Mouse (Mus musculus) urinary bladder, postnatal 14 days (tissue): ENCODE data around the gene Fam118a.
A peak's percentile ranks its signal among the peaks of the same experiment; 100 is the strongest.
"Not testable (repeated sequence)": the region's sequence is repeated elsewhere in the genome, so short reads cannot be mapped to it uniquely, and the experiment has no call there.

Experiments used
- DNase-seq: peaks from one replicate; pipeline ENCODE4 v3.0.0; 2021; ENCODE audit warnings: low spot score

Fam118a gene

DNA sequence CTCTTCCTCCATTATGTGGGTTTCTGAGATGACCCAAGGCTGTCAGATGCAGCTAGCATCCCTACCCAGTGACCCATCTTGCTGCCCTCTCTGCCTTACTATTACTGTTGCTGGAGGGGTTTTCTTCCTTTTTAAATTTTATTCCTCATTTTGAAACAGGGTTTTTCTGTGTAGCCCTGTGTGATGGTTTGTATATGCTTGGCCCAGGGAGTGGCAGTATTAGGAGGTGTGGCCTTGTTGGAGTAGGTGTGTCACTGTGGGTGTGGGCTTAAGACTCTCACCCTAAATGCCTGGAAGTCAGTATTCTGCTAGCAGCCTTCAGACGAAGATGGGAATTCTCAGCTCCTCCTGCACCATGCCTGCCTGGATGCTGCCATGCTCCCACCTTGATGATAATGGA lies at the start of gene Fam118a:
Gene Fam118a, plus strand, starts transcription at position 301 of the 400 bp plus-strand sequence.
- DNase-seq, result not testable (repeated sequence)

DNA sequence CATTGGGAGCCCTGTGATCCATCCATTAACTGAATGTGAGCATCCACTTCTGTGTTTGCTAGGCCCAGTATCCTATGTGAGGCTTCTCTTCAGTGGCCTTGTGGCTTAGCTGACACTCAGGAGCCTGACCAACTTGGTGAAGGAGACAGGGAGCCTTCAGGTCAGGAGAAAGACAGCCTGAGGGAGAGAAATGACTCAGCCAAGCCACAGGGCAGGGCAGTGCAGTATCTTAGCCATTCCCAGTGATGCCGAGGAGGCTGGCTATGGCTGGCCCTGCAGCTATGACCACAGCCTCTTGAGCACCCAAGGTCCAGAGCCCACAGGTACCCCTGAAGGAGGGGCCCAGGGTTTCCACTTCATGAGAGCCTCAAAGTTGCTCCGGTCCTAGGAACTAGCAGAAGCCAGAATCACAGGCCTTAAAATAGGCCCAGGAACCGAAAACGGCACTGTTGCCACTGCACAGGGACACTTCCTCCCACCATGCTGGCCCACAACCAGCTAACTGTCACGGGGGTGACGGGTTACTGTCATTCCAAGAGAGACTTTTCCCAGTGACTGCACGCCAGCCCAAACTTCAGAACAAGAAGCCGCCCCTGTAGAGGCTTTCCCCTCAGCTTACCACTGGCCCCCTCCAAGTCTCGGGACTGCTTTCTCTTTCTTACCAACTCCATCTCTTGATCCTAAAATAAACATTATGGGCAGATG lies 47.0 kb upstream of the Fam118a start:
- no peak for DNase-seq

DNA sequence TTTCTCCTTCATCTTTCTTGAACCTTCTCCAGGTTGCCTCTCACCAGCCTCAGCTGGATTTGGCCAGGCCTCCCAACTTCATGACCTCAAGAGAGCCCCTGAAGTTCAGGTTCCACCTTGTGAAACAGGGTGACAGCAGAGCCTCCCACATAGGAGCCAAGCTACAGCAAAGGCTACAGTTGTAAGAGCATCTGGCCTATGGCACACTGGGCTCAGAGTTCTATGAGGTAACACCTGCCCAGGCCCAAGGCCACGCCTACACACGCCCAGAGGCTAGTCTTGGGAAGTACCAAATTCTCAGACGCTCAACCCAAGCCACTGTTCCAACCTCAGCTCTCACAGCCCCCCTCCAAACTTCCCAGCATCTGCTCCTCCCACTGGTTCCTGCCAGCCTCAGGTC lies 45.9 kb upstream of the Fam118a start:
- DNase-seq, result peak; percentile 41

DNA sequence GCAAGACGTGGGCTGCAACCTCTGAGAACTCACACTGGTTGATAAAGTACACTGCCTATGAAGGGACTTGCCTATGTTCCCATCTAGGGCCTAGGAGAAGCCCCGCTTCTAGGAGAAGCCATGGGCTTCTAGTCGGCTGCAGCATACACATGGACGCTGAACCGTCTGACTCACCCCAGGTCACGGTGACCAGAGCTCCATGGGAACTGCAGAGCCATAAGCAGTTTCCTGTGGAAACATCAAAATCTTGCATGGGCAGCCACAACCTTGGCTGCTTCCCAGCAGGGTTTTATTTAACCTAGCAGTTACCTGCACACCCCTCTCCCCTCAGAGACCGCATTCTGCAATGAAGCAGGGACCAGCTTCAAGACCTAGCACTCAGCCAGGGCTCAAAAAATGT lies 45.0 kb upstream of the Fam118a start:
- no peak for DNase-seq

DNA sequence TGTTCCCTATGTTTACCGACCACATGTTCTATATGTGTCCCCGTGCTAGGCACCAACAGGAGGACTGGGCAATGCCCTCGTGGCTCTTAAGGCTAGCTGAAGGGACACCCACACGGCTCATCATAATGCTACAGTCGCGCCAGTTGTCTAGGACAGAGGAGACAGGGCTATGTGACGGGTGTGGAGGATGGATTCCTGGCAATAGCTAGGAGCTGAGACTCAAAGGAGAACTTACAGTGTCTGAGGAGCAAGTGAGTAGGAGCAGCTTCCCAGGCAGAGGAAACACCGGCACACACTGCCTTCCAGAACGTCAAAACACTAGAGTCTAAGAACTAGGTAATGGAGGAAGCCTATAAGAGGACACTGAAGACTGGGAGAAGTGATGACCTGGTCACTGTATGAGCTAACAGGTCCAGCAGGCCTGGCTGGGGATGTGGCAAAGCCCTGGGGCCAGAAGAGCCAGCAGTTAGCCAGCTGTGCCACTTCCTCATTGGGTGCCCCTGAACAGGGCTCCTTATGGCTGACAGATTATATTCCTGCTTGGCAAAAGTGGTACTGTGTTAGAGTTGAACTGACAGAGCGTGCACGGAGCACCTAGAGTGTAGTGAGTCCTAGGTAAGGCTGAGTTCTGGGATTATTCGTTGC lies 43.1 kb upstream of the Fam118a start:
- DNase-seq, result no peak

DNA sequence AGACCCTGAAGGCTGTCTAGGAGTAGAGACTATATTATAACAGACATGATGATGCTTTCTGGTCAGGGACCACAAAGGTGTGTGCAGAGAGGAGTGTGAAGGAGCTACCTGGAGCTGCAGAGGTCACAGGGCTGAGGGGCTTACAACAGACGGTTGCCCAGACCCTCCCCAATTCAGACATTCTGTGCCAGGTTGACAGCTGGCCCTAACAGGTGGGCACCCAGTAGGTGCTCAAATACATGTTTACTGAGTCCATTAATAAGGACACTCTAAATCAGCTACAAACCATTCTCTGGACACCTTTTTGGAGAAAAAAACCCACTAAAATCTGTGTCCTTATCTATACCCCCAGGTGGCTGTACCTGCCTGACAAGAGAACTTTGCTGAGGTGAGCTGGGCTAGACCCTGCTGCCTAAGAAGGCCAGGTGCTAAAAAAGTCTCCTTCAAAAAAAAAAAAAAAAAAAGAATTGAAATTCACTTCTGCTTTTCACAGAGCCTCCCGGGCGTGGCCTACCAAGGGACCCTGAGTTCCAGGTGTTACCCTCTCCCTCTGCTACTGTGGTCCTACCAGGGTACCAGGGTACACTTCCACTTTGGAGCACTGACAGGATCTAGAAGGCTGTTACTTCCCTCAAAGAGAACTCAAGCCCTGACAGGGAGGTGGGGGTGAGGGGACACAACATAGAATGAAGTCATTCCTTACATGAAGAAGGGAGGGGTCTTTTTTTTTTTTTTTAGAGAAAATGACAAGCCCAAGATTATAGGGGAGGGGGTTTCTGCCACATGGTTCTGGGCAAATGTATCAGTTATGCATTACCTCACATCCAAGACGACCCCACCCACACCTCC lies 42.4 kb upstream of the Fam118a start:
- DNase-seq, result no peak

DNA sequence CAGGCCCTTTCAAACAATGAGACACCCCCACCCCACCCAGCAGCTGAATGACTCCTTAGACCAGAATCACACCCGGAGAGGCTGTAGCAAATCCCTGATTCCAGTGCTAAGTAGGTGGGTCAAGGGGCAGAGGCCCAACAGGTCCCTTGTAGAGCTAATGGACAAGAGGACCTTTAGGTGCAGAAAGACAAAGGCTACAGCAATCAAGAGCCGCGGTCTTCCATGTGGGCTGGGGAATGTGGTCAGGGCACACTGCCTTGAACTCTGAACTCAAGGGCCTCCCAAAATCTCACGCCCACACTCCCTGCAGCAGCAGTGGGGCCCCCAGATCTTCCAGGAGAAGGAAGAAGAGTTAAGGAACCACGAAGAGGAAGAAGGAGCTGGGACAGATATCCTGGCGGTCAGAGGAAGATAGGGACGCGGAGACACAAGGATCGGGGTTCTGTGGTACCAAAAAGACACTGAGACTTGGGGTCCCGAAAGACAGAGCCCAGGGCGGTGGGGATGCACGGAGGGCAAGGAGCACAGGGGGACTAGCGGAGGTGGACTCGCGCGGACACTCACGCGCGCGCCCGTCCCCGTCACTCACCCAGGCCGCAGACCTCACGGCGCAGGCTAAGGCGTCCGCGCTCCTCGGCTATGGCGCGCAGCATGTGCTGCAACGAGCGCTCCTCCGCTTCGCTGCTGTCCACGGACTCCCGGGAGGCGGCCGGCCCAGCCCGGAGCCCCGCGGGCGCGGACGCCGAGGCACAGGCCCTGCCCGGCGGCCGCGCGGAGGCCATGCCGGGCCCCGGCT lies 41.5 kb upstream of the Fam118a start:
- DNase-seq, result peak; percentile 44

DNA sequence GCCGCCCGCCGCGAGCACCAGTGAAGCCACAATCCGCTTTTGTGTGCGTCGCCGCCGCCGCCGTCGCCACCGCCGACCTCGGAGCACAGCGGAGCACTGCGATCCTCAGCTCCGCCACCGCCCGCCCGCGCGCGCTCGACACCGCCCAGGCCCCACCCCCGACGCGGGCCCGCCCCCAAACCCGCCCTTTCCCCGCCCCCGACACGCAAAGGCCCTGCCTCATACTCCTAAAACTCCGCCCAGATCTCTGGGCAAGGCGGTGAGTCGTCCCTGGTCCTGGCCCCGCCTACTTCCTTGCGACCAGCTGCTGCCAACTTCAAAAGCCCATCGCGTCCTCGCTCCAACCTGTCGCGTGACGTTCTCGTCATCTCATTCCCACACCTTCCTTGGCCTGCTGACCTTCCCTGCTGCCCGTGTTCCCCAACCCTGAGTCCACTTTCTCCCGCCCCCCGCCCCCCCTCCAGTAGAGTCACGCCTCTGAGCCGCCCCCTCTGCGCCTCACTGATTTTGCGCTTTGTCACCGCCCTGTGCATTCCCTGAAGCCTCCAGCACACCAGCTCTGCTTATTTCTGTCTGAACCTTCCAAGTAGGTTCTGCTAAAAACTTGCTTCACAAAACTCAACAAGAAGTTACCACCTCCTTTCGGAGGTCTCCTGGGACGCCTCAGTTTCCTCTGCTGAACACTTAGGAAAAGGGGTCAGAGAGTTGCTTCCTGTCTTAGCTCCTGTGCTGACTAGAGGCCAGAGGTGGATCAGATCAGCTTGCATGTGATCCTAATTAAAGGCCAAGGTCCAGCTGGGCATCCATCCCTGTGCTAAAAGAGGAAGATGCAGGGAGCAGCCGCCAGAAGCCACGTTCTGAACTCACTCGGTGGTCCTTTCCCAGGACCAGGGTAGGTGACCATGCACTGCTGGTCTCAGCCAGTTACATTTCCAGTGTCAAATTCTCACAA lies 40.6 kb upstream of the Fam118a start, which contains the start of gene 5031439G07Rik:
Gene 5031439G07Rik, minus strand, starts transcription at position 678 of the 952 bp plus-strand sequence.
- DNase-seq, result peak; percentile 93

DNA sequence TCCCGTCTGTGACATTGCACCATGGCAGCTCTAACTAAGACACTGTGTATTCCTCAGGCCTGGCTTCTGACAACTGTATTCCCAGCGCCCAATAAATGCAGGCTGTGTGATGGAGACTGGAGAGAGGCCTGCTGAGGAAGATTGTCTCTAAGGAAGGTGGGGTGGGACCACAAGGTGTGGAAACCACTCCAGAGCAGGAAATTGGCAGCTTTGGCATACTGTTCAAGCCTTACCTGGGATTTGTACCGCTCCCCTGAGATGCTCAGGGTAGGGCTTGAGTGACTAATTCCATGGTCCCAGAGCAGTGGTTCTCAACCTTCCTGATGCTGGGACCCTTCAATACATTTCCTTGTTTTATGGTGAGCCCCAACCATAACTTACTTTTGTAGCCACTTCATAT lies 39.6 kb upstream of the Fam118a start:
- no peak for DNase-seq

DNA sequence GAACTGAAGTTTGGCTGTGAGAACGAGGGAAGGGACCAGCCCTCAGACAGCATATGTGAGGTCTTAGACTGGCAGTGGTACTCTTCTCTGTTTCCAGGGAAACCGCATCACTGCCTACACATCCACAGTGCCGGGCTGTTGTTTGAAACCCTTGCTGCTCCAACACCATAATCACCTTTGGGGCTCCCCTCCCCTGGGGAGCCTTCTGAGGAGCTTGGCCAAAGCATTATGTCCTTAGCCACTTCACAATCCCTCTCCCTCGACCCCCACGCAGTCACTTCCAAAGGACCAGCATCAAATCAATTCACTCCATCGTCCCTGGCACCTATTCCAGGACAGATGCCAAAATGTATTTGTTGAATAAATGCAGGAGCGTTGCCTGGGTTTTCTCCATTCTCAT lies 39.0 kb upstream of the Fam118a start:
- DNase-seq, result no peak

DNA sequence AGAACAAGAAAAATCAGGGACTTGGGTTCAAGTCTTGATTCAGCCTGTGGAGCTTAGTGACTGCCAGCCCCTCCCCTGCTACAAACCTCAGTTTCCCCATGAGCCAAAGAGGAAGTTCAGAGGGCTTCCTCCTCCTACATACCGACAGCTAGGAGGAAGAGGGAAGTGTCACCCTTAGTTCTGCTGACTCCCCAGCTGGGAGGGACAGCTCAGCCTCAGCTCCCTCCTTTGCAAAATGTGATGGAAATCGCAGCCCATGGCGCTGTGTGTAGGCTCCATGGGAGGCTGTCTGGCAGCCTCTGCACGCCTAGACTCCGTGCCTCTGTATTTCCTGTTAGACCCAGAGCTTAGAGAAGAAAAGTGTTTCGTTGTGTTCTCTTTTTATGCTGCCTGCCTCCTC lies 34.2 kb upstream of the Fam118a start:
- DNase-seq, result no peak

DNA sequence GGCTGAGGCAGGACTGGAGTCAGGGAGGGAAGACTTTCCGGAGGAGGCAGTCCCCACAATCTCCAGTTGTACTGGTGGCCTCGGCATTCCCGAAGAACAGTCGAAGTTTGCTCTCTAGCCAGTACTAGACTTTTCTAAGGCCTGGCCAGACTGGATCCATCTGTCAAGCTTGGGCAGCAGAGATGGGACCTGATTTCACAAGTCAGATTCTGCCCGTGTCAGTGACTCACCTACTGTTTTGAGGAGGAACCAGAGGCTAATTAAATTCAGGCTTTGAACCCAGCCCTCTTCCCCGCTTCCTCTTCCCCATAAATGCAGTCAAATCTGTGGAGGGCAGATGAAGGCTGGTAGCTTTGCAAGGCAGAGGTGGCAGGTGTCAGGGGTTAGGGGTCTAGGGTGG lies 33.7 kb upstream of the Fam118a start:
- peak; percentile 59 for DNase-seq

DNA sequence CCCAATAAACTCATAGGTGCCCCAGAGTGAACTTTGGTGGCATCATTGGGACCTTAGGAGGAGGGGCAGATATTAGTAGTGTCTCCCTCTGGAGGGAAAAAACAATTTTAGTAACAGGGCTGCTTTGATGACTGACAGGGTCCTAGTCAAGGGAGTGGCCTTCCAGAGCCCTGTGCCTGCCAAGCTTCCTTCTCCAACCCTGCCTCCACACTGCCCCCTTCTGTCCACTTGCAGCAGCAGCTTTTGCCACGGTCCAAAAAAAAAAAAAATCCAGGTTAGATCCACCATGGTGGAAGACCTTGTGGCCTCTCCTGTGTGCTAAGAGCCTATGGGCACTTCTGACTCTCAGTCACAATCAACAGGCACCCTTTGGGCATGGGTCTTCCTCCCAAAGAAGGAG lies 32.8 kb upstream of the Fam118a start:
- DNase-seq, result peak; percentile 78

DNA sequence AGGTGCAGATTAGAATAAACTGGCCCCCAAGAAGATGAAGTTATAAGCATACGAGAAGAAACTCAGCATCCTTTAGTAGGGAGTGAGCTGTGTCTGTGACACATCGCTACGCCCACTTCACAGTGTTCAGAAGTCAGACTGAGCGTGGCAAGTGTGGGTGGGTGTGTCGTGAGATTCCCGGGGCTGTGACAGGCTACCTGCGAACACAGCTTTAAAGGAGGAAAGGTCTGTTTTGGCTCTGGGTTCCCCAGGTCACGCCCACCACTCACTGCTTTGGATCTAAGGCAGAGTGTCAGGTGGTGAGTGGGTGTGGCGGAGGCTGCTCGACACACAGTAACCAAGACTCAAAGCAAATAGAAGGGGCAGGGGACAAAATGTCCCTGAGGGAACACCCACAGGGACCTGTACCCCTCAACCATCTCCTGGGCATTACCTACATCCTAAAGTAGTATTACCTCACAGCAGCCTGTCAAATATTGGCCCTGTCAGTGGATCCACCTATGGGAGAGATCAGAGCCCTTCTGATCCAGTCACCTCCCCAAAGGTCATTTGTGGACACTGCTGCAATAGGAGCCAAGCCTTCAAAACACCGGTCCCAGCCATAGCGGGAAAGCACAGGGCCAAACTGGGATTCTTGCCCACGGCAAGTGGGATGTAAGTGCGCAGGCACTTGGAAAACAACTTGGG lies 30.8 kb upstream of the Fam118a start:
- DNase-seq, result no peak

DNA sequence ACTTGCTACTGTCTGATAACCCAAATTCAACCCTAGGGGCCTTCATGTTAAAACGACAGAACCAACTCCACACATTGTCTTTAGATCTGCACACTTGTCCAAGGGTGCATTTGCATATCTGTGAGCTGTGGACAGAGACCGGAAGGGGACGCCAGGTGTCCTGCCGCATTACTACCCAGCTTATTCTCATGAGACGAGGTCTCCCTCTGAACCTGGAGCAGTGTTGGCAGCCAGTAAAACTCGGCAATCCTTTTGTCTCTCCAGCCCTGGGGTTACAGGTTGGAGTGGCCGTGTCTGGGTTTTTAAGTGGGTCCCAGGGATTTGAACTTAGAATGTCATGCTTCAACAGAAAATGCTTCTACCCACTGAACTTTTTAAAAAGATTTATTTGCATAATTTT lies 28.8 kb upstream of the Fam118a start:
- DNase-seq, result no peak

DNA sequence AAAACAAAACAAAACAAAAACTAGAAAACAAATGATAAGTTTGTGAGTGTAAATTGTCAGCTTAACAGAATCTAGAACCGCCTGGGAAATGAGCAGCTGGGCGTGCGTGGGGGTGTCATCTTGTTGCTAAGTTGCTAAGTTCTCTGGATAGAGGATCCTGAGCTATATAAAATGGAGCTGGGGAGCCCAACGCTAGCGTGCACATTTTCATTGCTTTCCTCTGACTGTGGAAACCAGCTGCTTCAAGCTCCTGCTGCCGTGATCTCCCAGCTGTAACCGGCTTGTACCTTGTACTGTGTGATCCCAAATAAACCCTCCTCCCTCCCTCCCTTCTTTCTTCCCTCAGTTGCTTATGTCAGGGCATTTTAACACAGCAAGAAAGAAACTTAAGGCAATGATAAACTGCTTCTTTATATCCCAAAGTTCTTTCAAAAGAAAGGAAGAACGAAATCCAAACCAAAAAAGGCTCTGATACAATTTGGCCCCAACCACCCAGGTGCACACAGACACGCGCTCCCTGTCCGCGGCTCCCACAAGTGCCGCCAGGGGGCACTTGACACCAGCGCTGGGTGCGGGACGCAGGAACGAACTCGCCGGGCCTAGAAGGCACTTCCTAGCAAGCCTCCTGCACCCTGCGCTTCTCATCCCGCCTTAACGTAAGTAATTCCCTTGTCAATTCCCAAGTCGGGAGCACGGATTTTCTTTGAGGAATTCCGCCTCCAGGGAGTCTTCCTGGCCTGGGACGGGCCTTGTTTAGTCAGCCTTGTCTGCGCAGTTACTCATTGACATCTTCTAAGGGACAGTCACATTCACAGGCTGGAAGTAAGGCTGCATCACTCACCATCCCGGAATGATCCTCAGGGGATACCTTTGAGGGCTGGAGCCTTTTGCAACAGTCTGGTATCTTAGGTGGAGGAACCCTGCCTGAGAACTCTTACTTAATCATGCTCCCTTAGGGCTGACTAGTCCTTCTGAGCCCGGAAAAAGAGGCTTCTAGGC lies 27.5 kb upstream of the Fam118a start:
- peak; percentile 87 for DNase-seq

DNA sequence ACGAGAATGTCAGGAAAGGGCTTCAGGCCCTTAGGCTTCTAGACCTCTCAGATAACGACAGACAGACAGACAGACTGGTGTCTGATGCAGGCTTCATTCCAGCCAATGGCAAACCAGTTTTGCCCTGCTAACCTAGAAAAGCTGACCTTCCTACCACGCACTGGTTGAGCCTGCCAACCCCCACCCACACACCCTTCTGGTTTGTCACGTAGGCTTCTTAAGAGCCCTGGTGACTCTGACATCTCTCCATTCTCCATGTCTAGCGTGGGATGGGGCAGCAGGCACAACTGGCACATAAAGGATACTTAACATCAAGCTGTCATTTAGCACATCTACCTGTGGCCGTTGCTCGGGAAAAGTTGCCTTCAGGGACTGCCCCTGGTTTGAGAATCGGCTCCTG lies 19.1 kb upstream of the Fam118a start:
- DNase-seq, result no peak

DNA sequence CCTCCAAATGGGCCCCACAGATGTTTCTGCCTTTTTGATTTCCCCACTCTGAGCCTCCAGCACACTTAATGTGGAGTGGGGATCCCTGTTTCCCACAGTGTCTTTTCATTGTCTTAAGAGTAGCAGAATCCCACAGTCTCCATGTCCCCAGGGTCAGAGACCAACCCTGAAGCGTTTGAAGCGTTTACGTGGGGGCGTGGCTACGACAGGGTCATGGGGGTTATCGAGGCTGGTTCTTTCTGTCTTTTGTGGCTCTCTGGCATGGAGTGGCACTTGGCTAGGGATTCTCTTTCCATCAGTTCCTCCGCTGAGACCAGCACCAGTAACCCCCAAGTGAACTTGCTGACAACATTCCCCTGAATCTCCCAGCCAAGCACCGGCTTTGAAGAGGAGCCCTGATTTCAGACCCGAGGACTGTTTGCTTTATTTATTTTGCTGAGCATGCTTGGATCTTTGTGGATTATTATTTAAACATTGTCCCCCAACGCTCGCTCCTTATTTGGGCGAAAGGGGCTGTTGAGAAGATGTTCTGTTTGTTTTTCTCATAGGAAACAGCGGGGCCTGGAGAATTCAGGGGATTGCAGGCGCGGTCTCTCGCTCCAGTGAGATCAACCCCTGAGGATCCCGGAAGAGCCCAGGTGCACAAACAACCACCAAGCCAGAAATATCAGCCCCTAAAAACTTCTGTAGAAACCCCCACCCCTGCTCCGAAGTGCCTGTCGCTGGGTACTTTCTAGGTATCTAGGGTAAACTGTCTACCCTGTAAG lies 16.7 kb upstream of the Fam118a start:
- DNase-seq, result peak; percentile 25
